Mouse (Mus musculus) midbrain, embryonic 10.5 days (tissue): ENCODE measurements around the gene Gm10197. TPM values are rescaled to one million over a fixed set of nuclear protein-coding genes. Genes with fewer than 3 reads are reported as not detected.

Experiments
- DNase-seq: peaks from one replicate; pipeline ENCODE4 v3.0.0-alpha.2; 2017; ENCODE audit warnings: low spot score
- H3K27ac ChIP-seq: fragments of 300-500 bp; sonication (generic); replicated peaks from 2 replicates; pipeline ENCODE4 v1.5.1; 2016; ENCODE audit warnings: mild to moderate bottlenecking
- H3K27me3 ChIP-seq: fragments of 300-500 bp; sonication (generic); 2 replicates; pipeline ENCODE4 v1.6.1; 2016; ENCODE audit warnings: low read depth, mild to moderate bottlenecking; ENCODE audit not compliant: poor library complexity, severe bottlenecking
- H3K36me3 ChIP-seq: fragments of 300-500 bp; sonication (generic); 2 replicates; pipeline ENCODE4 v1.6.1; 2016; ENCODE audit warnings: mild to moderate bottlenecking, moderate library complexity
- H3K4me1 ChIP-seq: fragments of 300-500 bp; sonication (generic); 2 replicates; pipeline ENCODE4 v1.6.1; 2016
- H3K4me3 ChIP-seq: fragments of 300-500 bp; sonication (generic); 2 replicates; pipeline ENCODE4 v1.5.1; 2016; ENCODE audit warnings: mild to moderate bottlenecking, moderate library complexity
- H3K9me3 ChIP-seq: fragments of 300-500 bp; sonication (generic); replicated peaks from 2 replicates; pipeline ENCODE4 v1.6.1; 2016; ENCODE audit warnings: mild to moderate bottlenecking
- WGBS: fragments of 180-500 bp; shearing (Covaris S2); methylation state at CpG from one replicate; pipeline ENCODE4 v1.1.7; 2016; 5-methylcytosine and 5-hydroxymethylcytosine counted together
- polyA plus RNA-seq: library from polyadenylated mRNA; unstranded; fragments of >200 nt; fragmentation: Nextera tagmentation; extraction: Ambion mirVana; gene quantifications from 2 replicates; pipeline ENCODE4 v1.2.1, GENCODE M21; 2016

The Gm10197 gene
- polyA plus RNA-seq, 1 experiment from 2014 or later, result 2.1 TPM

DNA sequence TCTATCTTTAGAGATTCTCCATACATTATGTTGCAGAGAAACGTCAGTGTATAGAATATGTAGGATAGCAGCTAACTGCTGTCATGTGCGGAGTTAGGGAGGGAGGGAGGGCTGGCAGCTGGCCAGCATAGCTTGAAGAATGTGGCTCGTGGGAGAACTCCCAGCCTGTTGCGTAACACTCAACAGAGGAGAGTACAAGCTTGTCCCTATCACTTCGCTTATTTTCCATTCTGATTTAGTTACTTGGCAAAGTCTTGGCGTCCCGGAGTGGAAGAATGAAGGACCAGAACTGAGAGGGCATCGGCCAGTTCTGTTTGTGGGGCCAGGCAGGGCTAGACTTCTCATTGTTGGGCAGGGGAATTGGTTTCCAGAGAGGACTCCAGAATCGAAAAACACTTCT is 6.6 kb downstream of the Gm10197 start:
- no peak for DNase-seq
- Histone ChIP-seq H3K4me3 (no peak overlapping the region), H3K9me3 (no peaks in the 10 kb centered on the region), H3K4me1 (peaks cover 11% of the 10 kb centered on the region; the same call in 1 of the 2 replicates), H3K27me3 (no peaks in the 10 kb centered on the region), H3K36me3 (no peaks in the 10 kb centered on the region; the same call in 1 of the 2 replicates), H3K27ac (no peak overlapping the region)
- 80% methylated on average over 9 of the region's 9 CpGs for WGBS

DNA sequence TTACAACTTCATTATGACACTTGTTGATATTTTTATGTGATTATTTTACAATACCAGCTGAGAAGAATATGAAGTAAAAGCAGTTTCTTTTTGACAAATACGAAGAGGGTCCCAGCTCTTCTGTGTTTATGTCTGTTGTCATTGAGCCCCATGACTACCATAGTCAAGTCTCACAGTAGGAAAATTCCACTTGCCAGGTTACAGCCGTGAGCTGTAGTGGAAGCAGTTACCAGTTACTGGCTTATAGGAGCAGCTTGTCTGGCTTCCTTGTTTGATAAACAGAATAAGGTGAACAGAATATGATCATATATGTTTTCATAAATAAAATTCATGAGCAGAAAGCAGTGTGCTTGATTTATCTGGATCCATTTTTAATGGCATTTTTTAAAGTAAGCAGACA is 7.0 kb downstream of the Gm10197 start:
- Histone ChIP-seq H3K4me3 (no peak overlapping the region), H3K4me1 (peaks cover 13% of the 10 kb centered on the region; the same call in 1 of the 2 replicates), H3K36me3 (no peaks in the 10 kb centered on the region), H3K27ac (no peak overlapping the region), H3K9me3 (no peaks in the 10 kb centered on the region), H3K27me3 (no peaks in the 10 kb centered on the region)
- DNase-seq, result no peak
- 82% methylated on average over 2 of the region's 2 CpGs for WGBS

DNA sequence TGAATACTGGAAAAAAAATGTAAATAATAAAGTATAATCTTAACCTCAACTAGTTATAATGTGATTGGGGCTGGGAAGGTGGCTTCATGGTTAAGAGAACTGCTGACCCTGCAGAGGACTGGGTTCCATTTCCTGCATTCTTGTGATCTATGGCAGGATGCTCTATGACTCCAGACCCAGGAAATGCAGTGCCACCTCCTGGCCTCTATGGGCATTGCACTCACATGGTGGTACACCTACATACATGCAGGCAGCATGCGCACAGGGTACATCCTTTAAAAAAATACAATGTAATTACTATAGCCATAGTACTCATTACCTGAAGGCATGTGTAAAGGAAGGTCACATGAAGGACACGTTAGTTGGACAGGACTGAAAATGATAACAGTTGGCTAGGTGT is 8.6 kb downstream of the Gm10197 start:
- Histone ChIP-seq H3K4me3 (no peak overlapping the region), H3K36me3 (no peaks in the 10 kb centered on the region), H3K27ac (no peak overlapping the region), H3K9me3 (no peaks in the 10 kb centered on the region), H3K4me1 (peaks cover 14% of the 10 kb centered on the region; the same call in 1 of the 2 replicates), H3K27me3 (no peaks in the 10 kb centered on the region)
- DNase-seq, result no peak
- WGBS, result 51% methylated on average over 2 of the region's 2 CpGs

DNA sequence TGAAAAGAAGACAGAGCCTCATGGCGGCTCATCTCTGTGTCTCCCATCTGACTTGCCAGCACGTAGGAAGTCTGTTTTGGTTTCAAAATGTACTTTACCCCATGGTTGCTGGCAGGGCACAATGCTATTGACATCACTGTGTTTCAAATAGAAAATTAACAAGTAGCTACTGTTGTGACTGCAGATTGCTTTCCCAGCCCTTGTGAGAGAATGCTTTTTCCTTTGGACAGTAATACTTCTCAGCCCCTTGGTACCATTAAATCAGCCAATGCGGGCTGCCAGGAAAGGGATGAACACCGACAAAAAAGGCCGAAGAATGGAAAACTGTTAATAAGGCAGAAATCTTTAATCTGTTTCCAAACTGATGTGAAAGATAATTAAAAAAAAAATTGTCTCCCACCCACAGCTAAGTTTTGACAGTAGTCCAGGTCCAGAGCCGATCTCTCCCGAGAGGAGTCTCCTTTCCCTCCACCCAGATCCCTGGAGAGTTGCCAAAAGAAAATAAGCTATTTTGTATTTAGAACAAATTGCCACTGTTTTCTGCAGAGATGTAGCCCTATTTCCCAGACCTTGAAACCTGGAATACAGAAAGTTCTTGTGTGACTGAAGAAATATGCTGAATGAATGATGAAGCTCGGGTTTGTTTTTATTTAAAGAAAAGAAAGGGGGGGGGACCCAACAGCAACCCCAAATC is 11.2 kb downstream of the Gm10197 start:
- WGBS, result 86% methylated on average over 8 of the region's 8 CpGs
- H3K4me3 ChIP-seq, result no peak overlapping the region
- H3K9me3 ChIP-seq, result no peaks in the 10 kb centered on the region
- DNase-seq, result no peak
- peaks cover 8% of the 10 kb centered on the region for H3K36me3 ChIP-seq
- peaks cover 7% of the 10 kb centered on the region; the same call in 1 of the 2 replicates for H3K4me1 ChIP-seq
- no peak overlapping the region for H3K27ac ChIP-seq
- no peaks in the 10 kb centered on the region for H3K27me3 ChIP-seq

DNA sequence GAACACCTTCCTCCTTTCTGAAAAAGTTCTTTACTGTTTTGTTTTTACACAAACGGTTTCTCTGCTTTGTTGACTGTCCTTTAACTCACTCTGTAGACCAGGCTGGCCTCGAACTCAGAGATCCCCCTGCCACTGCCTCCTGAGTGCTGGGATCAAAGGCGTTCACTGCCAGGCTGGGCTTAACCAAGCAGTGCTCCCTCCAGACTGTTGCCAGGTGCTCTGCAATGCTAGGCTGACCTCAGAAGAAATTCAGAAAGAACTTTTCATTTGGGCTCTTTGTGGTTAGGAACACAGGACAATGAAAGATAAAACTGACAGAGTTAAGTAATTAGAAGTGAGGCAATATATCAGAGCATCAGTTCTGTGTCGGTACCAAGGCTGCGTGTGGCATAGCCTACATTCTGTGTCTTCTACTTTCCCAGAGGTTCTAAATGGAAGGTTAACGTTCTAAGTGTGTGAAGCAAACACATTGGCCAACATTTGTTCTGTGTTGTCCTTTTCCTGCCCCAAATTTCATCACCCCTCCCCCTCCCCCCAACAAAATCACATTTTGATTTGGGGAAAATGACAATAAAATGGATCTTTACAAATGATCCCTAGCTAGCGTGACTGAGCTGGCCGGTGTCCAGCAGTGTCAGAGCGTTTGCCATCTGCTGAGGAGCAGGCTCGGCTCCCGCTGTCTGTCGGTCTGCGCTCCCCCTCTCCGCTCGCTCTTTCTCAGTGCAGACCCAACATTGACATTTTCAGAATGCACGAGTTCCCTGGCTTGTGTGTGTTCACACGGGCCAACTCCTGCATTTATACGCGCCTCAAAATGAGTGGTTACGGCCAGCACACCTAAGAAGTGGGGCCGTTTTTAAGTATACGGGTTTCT is 12.2 kb downstream of the Gm10197 start:
- DNase-seq, result no peak
- H3K9me3 ChIP-seq, result no peaks in the 10 kb centered on the region
- WGBS, result 83% methylated on average over 22 of the region's 22 CpGs
- H3K27me3 ChIP-seq, result no peaks in the 10 kb centered on the region
- peaks cover 3% of the 10 kb centered on the region; the same call in 1 of the 2 replicates for H3K4me1 ChIP-seq
- 0 out of 2 replicates have a peak overlapping the region, but pooled peaks have one; percentile 33 for H3K27ac ChIP-seq
- H3K36me3 ChIP-seq, result peaks cover 13% of the 10 kb centered on the region
- H3K4me3 ChIP-seq, result no peak overlapping the region

DNA sequence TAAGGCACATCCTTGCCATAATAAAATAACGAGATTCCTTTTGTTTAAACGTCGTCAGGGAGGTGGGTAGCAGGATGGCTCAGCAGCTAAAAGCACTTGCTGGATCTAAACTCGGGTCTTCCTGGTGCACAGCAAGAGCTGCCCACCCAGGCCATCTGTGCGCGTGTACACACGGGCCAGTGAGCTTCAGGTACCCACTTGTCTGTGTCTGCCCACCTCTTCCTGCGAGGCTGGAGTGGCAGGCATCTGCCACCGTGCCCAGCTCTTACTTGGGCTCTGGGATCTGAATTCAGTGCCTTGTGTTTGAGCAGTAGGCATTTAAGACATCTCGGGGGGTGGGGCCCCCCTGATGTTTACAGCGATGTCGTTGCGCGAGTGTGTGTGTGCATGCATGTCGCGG is 16.5 kb downstream of the Gm10197 start:
- Histone ChIP-seq H3K4me3 (no peak overlapping the region), H3K27ac (no peak overlapping the region), H3K36me3 (peaks cover 30% of the 10 kb centered on the region), H3K4me1 (peaks cover 3% of the 10 kb centered on the region; the same call in 1 of the 2 replicates), H3K9me3 (no peaks in the 10 kb centered on the region), H3K27me3 (no peaks in the 10 kb centered on the region)
- no peak for DNase-seq
- WGBS, result 89% methylated on average over 16 of the region's 16 CpGs

DNA sequence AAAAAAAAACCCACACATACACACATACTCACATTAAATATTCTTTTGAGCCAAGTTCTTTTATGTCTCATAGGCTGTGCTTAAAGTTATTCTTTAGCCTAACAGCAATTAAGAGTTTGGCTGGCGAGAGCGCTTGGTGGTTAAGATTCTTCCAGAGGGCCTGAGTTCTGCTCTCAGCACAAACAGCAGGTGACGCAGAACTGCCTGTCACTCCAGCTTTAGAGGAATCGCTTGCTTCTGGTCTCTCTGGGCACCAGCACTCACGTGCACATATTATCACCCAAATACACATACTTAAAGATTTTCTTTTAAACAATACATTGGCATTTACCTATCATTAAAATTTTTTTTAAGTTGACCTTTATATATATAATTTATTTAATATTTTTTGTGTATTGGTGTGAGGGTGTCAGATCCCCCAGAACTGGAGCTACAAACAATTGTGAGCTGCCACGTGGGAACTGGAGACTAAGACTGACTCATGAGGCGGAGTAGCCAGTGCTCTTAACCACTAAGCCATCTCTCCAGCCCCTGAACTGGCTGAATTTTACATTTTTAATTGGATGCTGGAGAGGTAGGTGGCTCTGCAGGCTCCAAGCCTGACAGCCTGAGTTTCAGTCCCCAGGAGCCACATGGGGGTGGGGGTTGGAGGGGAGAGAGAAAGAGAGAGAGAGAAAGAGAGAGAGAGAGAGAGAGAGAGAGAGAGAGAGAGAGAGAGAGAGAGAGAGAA is 17.1 kb downstream of the Gm10197 start:
- H3K9me3 ChIP-seq, result no peaks in the 10 kb centered on the region
- H3K36me3 ChIP-seq, result peaks cover 36% of the 10 kb centered on the region
- no peak overlapping the region for H3K27ac ChIP-seq
- no peak overlapping the region for H3K4me3 ChIP-seq
- no peaks in the 10 kb centered on the region for H3K4me1 ChIP-seq
- no peak for DNase-seq
- 84% methylated on average over 7 of the region's 7 CpGs for WGBS
- H3K27me3 ChIP-seq, result no peaks in the 10 kb centered on the region

DNA sequence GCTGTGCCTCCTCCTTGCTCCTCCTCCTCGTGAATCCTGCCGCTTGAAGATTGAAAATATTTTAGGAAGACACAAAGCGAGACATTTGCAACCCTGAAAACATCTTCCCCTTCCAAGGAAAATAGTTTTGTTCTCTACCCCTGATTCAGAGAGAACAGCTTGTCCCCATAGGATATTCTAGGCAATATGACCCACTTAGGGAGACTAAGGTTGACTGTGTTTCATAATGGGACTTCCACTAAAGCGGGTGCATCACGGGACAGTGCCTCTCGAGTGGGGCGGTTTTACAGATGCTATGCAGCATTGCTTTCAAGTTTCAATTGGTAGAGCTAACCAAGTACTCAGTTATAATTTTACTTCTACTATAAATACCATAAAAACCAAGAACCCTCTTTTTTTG is 17.7 kb downstream of the Gm10197 start:
- DNase-seq, result no peak
- H3K9me3 ChIP-seq, result no peaks in the 10 kb centered on the region
- H3K4me3 ChIP-seq, result no peak overlapping the region
- H3K36me3 ChIP-seq, result peaks cover 39% of the 10 kb centered on the region
- 93% methylated on average over 7 of the region's 7 CpGs for WGBS
- no peaks in the 10 kb centered on the region for H3K4me1 ChIP-seq
- no peak overlapping the region for H3K27ac ChIP-seq
- no peaks in the 10 kb centered on the region for H3K27me3 ChIP-seq

DNA sequence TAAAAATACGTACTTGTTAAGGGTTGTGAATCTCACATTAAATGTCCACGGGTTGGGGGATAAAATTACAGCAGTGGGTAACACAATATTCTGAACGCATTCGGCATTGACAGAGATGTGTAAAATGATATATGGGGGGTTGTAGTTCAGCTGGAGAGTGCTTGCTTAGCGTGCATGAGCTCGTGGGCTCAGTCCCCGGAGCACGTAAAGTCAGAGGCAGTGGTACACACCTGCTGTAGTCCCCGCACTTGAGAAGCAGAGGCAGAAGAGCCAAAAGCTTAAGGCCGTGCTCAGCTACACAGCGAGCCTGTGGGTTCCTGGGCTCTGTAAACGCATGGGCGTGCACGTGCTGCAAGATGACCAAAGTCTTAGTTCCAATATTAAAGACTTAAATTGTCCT is 25.8 kb downstream of the Gm10197 start:
- Histone ChIP-seq H3K4me3 (no peak overlapping the region), H3K9me3 (no peaks in the 10 kb centered on the region), H3K27me3 (no peaks in the 10 kb centered on the region), H3K4me1 (peaks cover 17% of the 10 kb centered on the region), H3K36me3 (peaks cover 33% of the 10 kb centered on the region), H3K27ac (no peak overlapping the region)
- no peak for DNase-seq
- 91% methylated on average over 14 of the region's 14 CpGs for WGBS

DNA sequence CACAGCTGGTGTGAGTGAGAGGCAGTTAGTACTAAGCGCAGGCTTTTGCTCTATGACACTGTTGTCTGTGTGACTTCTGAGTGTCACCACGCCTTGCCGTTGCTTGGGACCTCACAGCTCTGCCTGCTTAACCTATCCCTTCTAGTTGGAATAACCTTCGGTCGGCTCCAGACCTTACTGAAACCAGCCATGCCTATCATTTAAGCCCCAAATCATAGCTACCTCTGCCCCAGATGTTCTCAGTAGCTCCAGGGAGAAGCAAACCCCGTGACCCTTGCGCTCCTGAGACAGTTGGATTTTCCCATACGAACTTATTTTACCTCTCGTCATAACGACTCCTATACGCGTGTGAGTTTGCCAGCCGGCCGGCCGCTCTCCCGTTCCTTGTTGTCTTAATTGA is 27.5 kb downstream of the Gm10197 start:
- 87% methylated on average over 16 of the region's 16 CpGs for WGBS
- no peak for DNase-seq
- no peaks in the 10 kb centered on the region for H3K27me3 ChIP-seq
- no peak overlapping the region for H3K4me3 ChIP-seq
- H3K36me3 ChIP-seq, result peaks cover 20% of the 10 kb centered on the region
- H3K9me3 ChIP-seq, result no peaks in the 10 kb centered on the region
- no peak overlapping the region for H3K27ac ChIP-seq
- peaks cover 17% of the 10 kb centered on the region for H3K4me1 ChIP-seq

DNA sequence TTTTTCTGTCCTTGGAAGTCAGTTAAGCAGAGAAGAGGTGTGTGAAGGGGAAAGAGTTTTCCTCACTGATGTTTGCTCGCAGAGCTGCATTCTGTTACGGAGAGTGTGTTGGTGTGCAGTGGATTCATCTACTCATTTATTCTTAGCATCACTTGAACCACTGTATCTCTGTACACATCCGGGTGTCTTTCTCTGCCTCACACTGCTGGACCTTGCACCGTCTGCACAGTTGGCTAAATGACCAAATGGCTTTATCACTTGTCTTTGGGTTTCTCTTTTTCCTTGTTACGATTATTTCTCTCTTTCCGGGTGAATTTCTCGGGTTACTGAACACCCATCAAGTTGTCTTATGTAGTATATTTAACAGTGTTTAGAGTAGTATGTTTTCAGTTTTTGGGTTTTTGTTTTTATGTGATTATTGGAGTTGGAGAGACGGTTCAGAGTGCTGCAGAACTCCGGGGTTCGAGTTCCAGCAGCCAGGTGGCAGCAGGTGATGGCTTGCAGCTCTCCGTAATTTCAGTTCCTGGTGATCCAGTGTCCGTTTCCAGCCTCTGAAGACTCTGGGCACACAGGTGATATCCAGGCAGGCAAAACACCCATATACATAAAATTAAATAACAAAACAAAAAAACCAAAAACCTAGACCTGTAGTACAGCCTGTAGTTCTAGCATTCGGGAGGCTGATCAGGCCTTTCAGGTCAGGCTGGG is 28.2 kb downstream of the Gm10197 start:
- no peak for DNase-seq
- Histone ChIP-seq H3K4me3 (no peak overlapping the region), H3K27ac (no peak overlapping the region), H3K27me3 (no peaks in the 10 kb centered on the region), H3K4me1 (peaks cover 17% of the 10 kb centered on the region), H3K36me3 (peaks cover 18% of the 10 kb centered on the region), H3K9me3 (no peaks in the 10 kb centered on the region)
- 93% methylated on average over 13 of the region's 13 CpGs for WGBS

DNA sequence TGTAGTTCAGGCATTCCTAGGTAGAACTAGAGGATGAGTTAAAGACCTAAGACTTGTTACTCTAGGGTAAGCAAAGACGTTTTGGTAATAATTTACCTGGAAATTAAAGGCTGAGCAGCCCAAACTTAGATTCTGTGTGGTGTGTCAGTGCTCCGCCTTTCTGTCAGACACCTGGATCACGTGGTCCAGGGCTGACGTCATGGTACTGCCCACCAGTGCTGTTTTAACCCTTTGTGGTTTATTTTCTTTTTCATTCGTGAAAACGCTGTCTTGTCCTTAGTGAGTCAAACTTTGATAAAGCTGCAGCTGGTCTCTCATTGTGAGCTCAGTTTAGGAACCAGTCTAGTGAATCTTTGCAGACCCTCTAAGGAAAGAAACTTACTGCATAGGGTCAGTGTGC is 31.1 kb downstream of the Gm10197 start:
- peaks cover 17% of the 10 kb centered on the region for H3K4me1 ChIP-seq
- H3K4me3 ChIP-seq, result no peak overlapping the region
- H3K27me3 ChIP-seq, result no peaks in the 10 kb centered on the region
- 38% methylated on average over 6 of the region's 6 CpGs for WGBS
- H3K9me3 ChIP-seq, result peaks cover 7% of the 10 kb centered on the region; the same call in 1 of the 2 replicates
- peaks cover 33% of the 10 kb centered on the region for H3K36me3 ChIP-seq
- no peak overlapping the region for H3K27ac ChIP-seq
- no peak for DNase-seq
